Mouse (Mus musculus): ENCODE measurements around the gene Prkag3. TPM values are rescaled to one million over a fixed set of nuclear protein-coding genes. Genes with fewer than 3 reads are reported as not detected.

Gene Prkag3
- polyA plus RNA-seq, 1 experiment from 2014 or later: 0.04 TPM

GRCm38 (mm10) chr1:74771845-74771930, 22.7 kb upstream of the Prkag3 start, which contains the start of gene Wnt6:
TSS of gene Wnt6 (plus strand) at chr1:74771892.
- H3K27ac ChIP-seq (ENCODE audit: low read depth): no peak within 1 kb of the TSS
- peak within 1 kb of the TSS; percentile 24 for H3K4me3 ChIP-seq (ENCODE audit: low read depth, low read length)
- no peaks in the 10 kb centered on the region for H3K36me3 ChIP-seq (replicated peaks; ENCODE audit: insufficient read depth, low read length)
- no peaks in the 10 kb centered on the region for H3K9me3 ChIP-seq (ENCODE audit: low read length)
- peaks cover 5% of the 10 kb centered on the region; the same call in 1 of the 2 replicates for H3K4me1 ChIP-seq (ENCODE audit: insufficient read depth)
- WGBS (ENCODE audit: insufficient replicate concordance): 3% methylated on average over 4 of the region's 8 CpGs
- no peak for TF ChIP-seq EP300 (IDR thresholded peaks at IDR 0.05; ENCODE audit: low read depth)
- no peak for TF ChIP-seq CTCF (IDR thresholded peaks at IDR 0.05; ENCODE audit: low read depth)
- no peak for DNase-seq
- H3K27me3 ChIP-seq (ENCODE audit: insufficient read depth, low read length): peaks cover 80% of the 10 kb centered on the region
- H3K9ac ChIP-seq (replicated peaks): no peak within 1 kb of the TSS
- peak within 1 kb of the TSS; percentile 61 for H3K4me2 ChIP-seq (ENCODE audit: low read depth, low read length)
- ATAC-seq: no peak

- Histone ChIP-seq H3K4me2 (ENCODE audit: low read depth, low read length) (peak overlapping the region; percentile 61), H3K27me3 (ENCODE audit: insufficient read depth, low read length) (peaks cover 78% of the 10 kb centered on the region), H3K9ac (replicated peaks) (no peak overlapping the region), H3K4me3 (ENCODE audit: low read depth, low read length) (peak overlapping the region; percentile 24), H3K27ac (ENCODE audit: low read depth) (no peak overlapping the region), H3K9me3 (ENCODE audit: low read length) (no peaks in the 10 kb centered on the region), H3K4me1 (ENCODE audit: insufficient read depth) (peaks cover 5% of the 10 kb centered on the region; the same call in 1 of the 2 replicates), H3K36me3 (replicated peaks; ENCODE audit: insufficient read depth, low read length) (no peaks in the 10 kb centered on the region)
- ATAC-seq: no peak
- DNase-seq: no peak
- TF ChIP-seq EP300 (IDR thresholded peaks at IDR 0.05; ENCODE audit: low read depth): no peak
- TF ChIP-seq CTCF (IDR thresholded peaks at IDR 0.05; ENCODE audit: low read depth): no peak
- WGBS (ENCODE audit: insufficient replicate concordance): 1% methylated on average over 25 of the region's 26 CpGs
These were observed 22.4 kb upstream of the Prkag3 start for GRCm38 (mm10) chr1:74771467-74771844.

- no peak for ATAC-seq
- Histone ChIP-seq H3K9me3 (ENCODE audit: low read length) (no peaks in the 10 kb centered on the region), H3K36me3 (replicated peaks; ENCODE audit: insufficient read depth, low read length) (no peaks in the 10 kb centered on the region), H3K4me1 (ENCODE audit: insufficient read depth) (peaks cover 5% of the 10 kb centered on the region; the same call in 1 of the 2 replicates), H3K4me3 (ENCODE audit: low read depth, low read length) (no peak overlapping the region), H3K4me2 (ENCODE audit: low read depth, low read length) (peak overlapping the region; percentile 61; the same call in 1 of the 2 replicates), H3K9ac (replicated peaks) (no peak overlapping the region), H3K27me3 (ENCODE audit: insufficient read depth, low read length) (peaks cover 78% of the 10 kb centered on the region), H3K27ac (ENCODE audit: low read depth) (no peak overlapping the region)
- TF ChIP-seq EP300 (IDR thresholded peaks at IDR 0.05; ENCODE audit: low read depth) (no peak), CTCF (IDR thresholded peaks at IDR 0.05; ENCODE audit: low read depth) (no peak)
- WGBS (ENCODE audit: insufficient replicate concordance): 3% methylated on average over 33 of the region's 35 CpGs
- no peak for DNase-seq
These were observed 21.9 kb upstream of the Prkag3 start for GRCm38 (mm10) chr1:74770727-74771466.

- ATAC-seq: no peak
- H3K4me1 ChIP-seq (ENCODE audit: insufficient read depth): no peaks in the 10 kb centered on the region
- H3K4me3 ChIP-seq (ENCODE audit: low read depth, low read length): no peak overlapping the region
- 3% methylated on average over 6 of the region's 6 CpGs for WGBS (ENCODE audit: insufficient replicate concordance)
- no peaks in the 10 kb centered on the region for H3K9me3 ChIP-seq (ENCODE audit: low read length)
- peak; percentile 77 for DNase-seq
- H3K9ac ChIP-seq (replicated peaks): no peak overlapping the region
- H3K36me3 ChIP-seq (replicated peaks; ENCODE audit: insufficient read depth, low read length): no peaks in the 10 kb centered on the region
- peaks cover 22% of the 10 kb centered on the region for H3K27me3 ChIP-seq (ENCODE audit: insufficient read depth, low read length)
- no peak for TF ChIP-seq EP300 (IDR thresholded peaks at IDR 0.05; ENCODE audit: low read depth)
- TF ChIP-seq CTCF (IDR thresholded peaks at IDR 0.05; ENCODE audit: low read depth): peak; percentile 70
- no peak overlapping the region for H3K4me2 ChIP-seq (ENCODE audit: low read depth, low read length)
- no peak overlapping the region for H3K27ac ChIP-seq (ENCODE audit: low read depth)
These were observed 14.1 kb upstream of the Prkag3 start for GRCm38 (mm10) chr1:74763081-74763480.

GRCm38 (mm10) chr1:74759773-74760172, 10.8 kb upstream of the Prkag3 start:
- no peak for DNase-seq
- H3K27ac ChIP-seq (ENCODE audit: low read depth): no peak overlapping the region
- no peaks in the 10 kb centered on the region for H3K36me3 ChIP-seq (replicated peaks; ENCODE audit: insufficient read depth, low read length)
- H3K27me3 ChIP-seq (ENCODE audit: insufficient read depth, low read length): peaks cover 13% of the 10 kb centered on the region
- no peak for TF ChIP-seq EP300 (IDR thresholded peaks at IDR 0.05; ENCODE audit: low read depth)
- TF ChIP-seq CTCF (IDR thresholded peaks at IDR 0.05; ENCODE audit: low read depth): peak; percentile 81
- no peaks in the 10 kb centered on the region for H3K9me3 ChIP-seq (ENCODE audit: low read length)
- peak; percentile 73 for ATAC-seq
- 25% methylated on average over 4 of the region's 4 CpGs for WGBS (ENCODE audit: insufficient replicate concordance)
- H3K4me2 ChIP-seq (ENCODE audit: low read depth, low read length): no peak overlapping the region
- no peak overlapping the region for H3K9ac ChIP-seq (replicated peaks)
- no peak overlapping the region for H3K4me3 ChIP-seq (ENCODE audit: low read depth, low read length)
- H3K4me1 ChIP-seq (ENCODE audit: insufficient read depth): no peaks in the 10 kb centered on the region

- no peaks in the 10 kb centered on the region for H3K9me3 ChIP-seq (ENCODE audit: low read length)
- no peak for ATAC-seq
- 58% methylated on average over 5 of the region's 5 CpGs for WGBS (ENCODE audit: insufficient replicate concordance)
- no peak overlapping the region for H3K27ac ChIP-seq (ENCODE audit: low read depth)
- no peak overlapping the region for H3K4me3 ChIP-seq (ENCODE audit: low read depth, low read length)
- H3K4me1 ChIP-seq (ENCODE audit: insufficient read depth): peaks cover under 1% of the 10 kb centered on the region; the same call in 1 of the 2 replicates
- no peaks in the 10 kb centered on the region for H3K36me3 ChIP-seq (replicated peaks; ENCODE audit: insufficient read depth, low read length)
- no peak overlapping the region for H3K9ac ChIP-seq (replicated peaks)
- TF ChIP-seq CTCF (IDR thresholded peaks at IDR 0.05; ENCODE audit: low read depth) (no peak), EP300 (IDR thresholded peaks at IDR 0.05; ENCODE audit: low read depth) (no peak)
- DNase-seq: no peak
- H3K27me3 ChIP-seq (ENCODE audit: insufficient read depth, low read length): no peaks in the 10 kb centered on the region
- H3K4me2 ChIP-seq (ENCODE audit: low read depth, low read length): no peak overlapping the region
These were observed 5.3 kb upstream of the Prkag3 start for GRCm38 (mm10) chr1:74754175-74754785.

Data from liver, postnatal 0 days (tissue).